Mouse (Mus musculus) v-Abl transformed pro-B cells (cell line): ENCODE results near the gene Slc1a7.

Experiments
- in situ Hi-C, 2 experiments: fragments of 400-800 bp; cut with MboI; formaldehyde crosslinking; loops; one replicate each; pipeline ENCODE4 v1.15.1; 2025; ENCODE audit not compliant: unreplicated experiment in 2 of 2

The Slc1a7 gene

DNA sequence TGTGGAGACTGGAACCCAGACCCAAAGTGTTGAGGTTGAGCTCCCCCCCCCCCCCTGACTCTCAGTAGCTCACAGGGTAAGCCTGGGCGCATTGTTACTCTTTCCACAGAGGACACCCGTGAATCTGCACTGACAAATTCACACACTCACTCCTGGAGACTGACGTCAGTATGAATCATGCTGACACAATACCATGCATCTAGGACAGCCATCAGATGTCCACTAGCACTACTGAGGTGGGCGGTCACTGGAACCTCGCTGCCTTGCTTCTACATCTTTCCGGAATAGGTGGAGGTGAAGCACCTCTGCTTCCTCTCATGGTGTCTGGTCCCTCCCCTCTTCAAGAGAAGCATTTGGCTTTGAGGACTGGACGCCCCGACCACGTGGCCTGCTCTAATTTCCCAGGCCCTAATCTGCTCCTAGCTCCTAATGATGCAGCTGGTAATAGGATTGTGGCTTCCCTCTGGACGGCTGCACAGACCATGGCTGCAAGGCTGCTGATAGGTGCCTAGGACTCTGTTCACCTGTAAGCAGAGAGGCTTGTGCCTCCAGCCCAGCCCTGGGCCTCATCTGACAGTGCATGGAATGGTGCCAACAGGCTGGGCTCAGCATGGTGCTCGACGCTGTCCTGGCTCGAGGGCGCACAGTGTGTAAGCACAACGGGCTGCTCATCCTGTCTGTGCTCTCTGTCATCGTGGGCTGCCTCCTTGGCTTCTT is at the start of gene Slc1a7:
Gene Slc1a7, plus strand, starts transcription at position 367 of the 717 bp plus-strand sequence.
- in situ Hi-C loops, result no loop called here

DNA sequence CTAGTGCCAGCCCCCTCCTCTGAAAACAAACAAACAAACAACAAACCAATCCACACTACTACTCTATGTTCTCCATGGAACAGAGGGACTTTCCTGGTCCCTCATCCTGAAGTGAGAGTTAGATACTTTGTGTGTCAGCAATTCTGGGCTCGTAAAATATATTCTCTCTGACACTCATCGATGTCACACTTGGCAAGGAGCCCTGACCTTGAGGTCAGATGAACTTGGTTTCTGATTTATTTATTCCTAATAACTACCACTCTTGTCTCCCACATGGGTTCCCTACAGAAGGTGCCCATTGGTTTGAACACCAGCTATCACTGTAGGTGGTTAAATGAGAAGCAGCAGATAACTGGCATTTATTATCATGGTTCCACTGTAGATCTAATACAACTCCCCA is 47.8 kb upstream of the Slc1a7 start:
- in situ Hi-C loops, result loop anchor here (10.0 kb wide), 3 partner anchors 194 to 704 kb away; no protein-coding TSS in a partner anchor

DNA sequence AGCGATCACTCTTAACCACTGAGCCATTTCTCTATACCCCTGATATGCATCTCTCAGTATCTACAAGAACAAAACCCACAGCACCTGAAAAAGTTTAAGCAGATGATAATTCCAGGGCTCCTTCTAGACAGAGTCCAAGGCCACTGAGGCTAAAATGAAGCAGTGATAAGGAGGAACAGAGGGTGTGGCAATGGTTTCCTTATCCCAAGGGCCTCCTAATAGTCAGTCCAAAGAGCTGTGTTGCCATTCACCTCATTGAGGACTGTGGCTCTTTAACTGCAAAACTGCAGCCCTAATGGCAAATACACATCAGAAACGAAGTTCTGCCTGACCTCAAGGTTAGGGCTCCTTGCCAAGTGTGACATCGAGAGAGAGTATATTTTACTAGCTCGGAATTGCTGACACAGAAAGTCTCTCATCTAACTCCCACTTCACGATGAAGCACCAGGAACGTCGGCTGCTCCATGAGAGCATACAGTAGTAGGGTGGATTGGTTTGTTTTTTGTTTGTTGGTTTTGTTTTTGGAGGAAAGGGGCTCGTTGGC is 46.9 kb upstream of the Slc1a7 start:
- in situ Hi-C loops, result loop anchor here (10.0 kb wide), 3 partner anchors 194 to 704 kb away; no protein-coding TSS in a partner anchor

DNA sequence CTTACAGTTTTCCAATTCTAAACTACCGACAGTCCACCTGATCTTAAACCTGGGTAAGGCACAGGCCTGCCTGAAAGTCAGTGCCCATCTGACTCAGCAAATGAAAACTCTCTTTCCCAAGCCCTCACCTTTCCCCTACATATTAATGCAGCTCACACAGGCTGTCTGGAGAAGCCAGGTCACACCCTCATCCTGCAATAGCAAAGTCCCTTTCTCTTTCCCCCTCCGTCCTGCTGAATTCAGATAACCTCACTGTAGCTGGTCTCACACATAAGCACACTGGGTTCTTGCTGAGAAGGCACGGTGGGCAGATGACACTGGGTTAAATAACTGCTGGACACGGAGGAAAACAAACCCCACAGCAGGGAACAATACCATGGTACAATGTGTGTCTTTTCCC is 46.2 kb upstream of the Slc1a7 start:
- in situ Hi-C loops, result loop anchor here (10.0 kb wide), 3 partner anchors 193 to 703 kb away; no protein-coding TSS in a partner anchor

DNA sequence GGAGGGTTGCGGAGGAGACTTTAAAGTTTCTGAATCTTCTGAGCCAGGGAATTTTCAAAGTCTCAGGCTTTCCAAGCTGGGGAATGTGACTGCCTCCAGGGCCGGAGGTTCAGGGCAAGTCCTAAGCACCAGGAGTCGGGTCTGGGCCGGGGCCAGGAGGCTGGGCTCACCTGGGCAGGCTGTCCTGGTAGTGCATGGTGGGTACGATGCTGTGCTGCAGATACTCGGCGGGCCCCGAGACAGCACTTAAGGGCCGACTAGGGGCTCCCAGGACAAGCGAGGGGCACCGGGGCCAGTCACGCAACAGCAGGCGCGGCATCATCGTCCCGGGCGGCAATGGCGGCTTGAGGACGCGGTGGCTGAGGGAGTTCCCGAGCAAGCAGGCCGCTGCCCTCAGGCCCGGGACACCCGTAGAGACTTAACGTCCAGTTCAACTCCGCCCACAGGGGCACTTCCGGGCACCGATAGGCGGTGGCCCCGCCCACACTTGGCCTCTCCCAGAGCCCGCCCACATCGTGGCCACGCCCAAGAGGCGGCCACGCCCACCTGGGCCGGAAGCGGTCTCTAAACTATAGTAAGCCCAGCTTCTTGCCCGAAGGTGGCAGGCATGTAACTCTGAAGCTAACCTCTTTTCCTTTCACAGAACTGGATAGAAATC is 44.9 kb upstream of the Slc1a7 start, which contains the start of gene Cpt2:
Gene Cpt2, minus strand, starts transcription at position 466 of the 658 bp plus-strand sequence.
- in situ Hi-C loops, result loop anchor here (10.0 kb wide), 3 partner anchors 192 to 702 kb away; no protein-coding TSS in a partner anchor

DNA sequence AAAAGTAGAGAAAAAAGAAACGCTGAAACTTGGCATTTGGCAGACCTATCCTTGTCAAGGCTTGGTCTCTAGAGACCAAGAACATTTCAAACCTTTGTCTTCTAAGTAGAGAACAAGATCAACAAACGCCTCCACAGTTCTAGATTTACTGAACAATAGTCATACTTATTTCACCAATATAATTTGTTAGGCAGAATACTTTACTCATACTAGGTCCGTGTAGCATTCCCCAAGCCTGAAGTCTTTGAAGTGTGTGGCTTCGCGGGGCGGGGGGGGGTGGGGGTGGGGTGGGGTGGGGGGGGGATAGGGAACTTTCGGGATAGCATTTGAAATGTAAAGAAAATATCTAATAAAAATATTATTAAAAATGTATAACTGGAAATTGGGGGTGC is 44.3 kb upstream of the Slc1a7 start:
- in situ Hi-C loops, result loop anchor here (10.0 kb wide), 3 partner anchors 191 to 701 kb away; no protein-coding TSS in a partner anchor

DNA sequence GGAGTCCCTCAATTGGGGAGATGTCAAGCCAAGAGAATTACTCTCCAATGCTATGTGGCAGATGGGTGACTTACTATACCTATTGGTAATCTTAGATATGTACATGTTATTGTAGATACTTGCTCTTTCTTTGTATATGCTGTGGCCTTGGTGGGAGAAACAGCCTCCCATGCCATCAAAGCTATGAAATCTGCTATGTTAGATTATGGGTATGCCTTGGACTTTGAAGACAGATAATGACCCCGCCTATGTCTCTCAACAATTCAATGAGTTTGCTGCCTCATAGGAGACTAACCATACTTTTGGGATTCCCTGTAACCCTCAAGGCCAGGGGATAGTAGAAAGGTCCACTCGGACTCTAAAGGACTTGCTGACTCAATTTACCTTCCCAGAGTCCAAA is 39.9 kb upstream of the Slc1a7 start:
- in situ Hi-C loops, result loop anchor here (5.0 to 25.0 kb wide), 5 partner anchors 184 to 697 kb away; no protein-coding TSS in a partner anchor

DNA sequence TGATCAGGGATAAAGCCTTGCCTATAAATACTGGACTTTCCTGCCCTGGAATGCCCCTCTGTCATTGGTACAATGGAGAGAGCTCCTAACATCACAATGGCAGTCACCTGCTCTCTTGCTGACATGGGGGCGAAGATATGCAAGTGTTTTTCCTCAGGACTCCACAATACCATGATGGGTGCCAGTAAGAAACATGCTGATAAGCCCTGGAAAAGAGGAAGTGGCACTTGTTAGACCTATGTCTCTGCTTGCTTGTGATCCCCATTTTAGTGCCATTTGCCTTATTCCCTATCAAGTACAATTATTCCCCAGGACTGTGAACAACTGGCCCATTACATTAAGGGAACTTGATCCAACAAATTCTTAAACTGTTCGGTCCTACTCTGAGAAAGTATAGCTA is 39.4 kb upstream of the Slc1a7 start:
- in situ Hi-C loops, result loop anchor here (5.0 to 25.0 kb wide), 5 partner anchors 184 to 696 kb away; no protein-coding TSS in a partner anchor

DNA sequence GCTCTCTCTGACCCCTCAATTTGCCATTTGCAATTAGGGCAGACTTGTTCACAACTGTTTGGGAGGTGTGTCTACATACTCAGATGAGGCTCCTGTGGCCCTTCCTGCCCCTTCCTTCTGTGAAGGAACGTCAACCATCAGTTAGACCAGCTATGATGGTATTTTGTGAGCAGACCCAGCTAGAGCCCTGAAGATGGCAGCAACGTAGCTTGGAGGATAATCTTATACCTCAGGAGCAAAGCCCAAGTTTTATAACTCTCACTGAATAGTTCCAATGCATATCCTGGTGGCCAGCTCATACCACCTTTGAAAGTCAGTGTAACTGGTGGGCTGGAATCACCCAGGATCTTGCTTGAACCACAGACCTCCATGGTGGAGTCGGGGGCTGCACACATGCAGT is 36.7 kb upstream of the Slc1a7 start:
- in situ Hi-C loops, result loop anchor here (5.0 to 25.0 kb wide), 2 partner anchors 181 to 391 kb away; no protein-coding TSS in a partner anchor

DNA sequence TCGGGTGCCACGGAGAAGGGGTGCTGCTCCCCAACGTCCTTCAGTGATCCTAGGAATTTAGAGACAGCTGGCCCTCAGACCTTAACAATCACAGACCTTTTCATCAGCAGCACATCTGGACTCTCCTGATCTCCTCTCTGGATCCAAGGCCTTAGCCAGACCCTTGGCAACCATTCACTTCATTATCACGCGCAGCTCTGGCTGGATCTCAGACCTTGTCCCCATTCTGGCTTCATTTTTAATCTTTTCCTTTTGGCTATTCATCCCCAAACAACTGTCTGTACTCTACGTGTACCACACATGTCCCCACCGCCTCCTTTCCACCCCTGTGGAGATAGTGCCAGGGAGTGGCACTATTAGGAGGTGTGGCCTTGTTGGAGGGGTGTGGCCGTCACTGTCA is 34.9 kb upstream of the Slc1a7 start:
- in situ Hi-C loops, result loop anchor here (5.0 to 25.0 kb wide), 2 partner anchors 179 to 389 kb away; no protein-coding TSS in a partner anchor

DNA sequence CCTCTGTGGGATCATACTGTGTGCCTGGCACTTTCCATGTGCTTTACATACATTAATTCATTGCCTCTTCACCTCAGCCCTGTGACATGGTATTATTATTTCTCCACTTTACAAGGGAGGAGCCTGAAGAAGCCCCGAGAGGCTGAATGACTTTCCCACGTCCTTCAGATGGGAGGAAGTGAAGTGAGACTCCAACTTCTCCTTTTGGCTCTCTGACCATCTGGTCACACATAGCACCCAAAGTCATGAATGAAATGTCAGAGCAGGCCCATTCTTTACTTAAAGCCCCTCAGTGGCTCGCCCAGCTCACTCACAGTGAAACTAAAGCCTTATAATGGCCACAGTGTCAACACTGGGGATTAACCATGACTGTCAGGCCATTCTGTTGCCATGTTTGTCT is 32.9 kb upstream of the Slc1a7 start:
- in situ Hi-C loops, result loop anchor here in 1 of 2 experiments (25.0 kb wide), 1 partner anchor 177 kb away; no protein-coding TSS in a partner anchor

DNA sequence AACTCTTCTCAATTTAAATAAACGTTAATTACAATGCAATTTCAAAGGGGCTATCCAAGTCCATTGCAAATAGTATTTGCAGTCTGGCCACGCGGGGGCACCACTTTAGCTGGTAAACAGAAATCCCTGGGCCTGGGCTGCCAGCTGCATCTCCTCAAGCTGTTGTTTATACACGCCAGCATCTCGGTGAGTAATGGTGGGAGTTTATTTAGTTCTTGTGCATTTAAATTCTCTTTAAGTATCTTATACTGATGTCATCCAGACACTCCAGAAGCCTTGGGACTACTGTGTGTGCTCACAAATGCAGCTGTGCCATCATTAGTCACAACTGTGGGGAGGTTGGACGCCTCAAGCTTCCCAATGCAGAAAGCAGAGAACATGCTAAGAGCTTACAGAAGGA is 30.8 kb upstream of the Slc1a7 start:
- in situ Hi-C loops, result loop anchor here in 1 of 2 experiments (25.0 kb wide), 1 partner anchor 175 kb away; no protein-coding TSS in a partner anchor

DNA sequence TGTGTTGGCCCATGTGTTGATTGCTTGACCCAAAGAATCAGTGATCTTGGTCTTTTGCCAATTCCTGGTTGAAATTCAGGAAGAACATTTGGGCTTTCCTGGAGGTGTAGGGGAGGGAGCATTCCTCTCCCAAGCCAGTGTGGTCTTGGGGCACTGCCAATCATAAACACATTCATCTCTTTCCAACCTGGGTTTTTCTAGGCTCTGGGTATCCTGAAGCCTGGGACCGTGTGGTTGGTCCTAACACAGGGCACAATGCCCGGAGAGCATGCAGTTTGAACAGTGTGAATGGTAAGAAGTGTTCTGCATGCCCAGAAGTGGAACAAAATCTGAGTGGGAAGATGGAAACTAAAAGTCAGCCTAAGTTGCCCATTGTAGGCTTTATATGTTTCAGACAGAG is 30.0 kb upstream of the Slc1a7 start:
- in situ Hi-C loops, result loop anchor here in 1 of 2 experiments (25.0 kb wide), 1 partner anchor 174 kb away; no protein-coding TSS in a partner anchor

DNA sequence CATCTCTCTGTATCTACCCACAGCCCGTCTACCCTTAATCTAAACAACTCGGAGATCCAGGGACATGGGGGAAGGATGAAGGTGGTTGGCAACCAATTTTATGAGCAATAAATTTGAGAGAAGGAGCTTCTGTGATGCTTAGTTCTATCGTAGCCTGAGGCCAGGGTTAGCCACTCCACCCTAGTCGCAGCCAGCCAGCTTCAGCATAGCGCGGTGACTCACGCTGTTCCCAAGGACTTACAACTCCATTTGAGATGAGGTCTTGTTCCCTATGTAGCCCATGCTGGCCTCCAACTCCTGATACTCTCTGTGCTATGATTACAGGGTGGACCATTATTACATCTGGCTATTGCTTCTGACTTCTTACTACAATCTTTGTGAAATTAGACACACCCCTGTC is 25.4 kb upstream of the Slc1a7 start:
- in situ Hi-C loops, result loop anchor here in 1 of 2 experiments (25.0 kb wide), 1 partner anchor 170 kb away; no protein-coding TSS in a partner anchor

DNA sequence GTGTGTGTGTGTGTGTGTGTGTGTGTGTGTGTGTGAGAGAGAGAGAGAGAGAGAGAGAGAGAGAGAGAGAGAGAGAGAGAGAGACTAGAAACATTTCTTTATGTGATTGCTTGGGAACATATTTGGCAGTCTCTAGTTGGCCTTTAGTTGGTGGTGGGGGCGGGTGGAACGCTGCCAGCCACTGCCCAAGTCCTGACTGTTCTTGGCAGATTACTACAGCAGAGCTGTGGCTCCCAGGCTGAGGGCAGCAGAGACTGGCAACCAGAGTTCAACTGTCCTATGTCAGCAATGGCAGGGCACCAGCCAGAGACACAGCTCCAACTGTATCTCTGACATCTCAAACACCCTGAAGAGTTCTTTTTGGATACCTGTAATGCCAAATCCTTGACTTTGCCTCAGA is 24.0 kb upstream of the Slc1a7 start:
- in situ Hi-C loops, result loop anchor here in 1 of 2 experiments (25.0 kb wide), 1 partner anchor 168 kb away; no protein-coding TSS in a partner anchor

DNA sequence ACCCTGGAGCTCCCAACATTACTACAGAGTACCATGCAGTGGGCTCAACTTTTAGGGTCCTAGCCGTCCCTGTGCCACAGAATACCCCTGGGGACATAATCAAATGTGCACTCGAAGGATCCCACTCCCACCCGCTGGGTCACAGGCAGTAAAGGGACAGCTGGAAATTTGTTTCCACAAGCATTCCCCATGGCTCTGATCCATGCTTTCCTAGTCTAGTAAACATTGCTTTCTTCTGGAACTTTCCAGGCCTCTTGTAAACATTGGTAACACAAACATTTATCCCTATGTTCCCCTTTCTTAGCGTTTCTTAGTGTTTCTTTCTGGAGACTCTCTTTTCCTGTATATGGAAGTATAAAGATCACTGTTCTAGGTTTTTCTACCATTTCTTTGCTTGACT is 18.2 kb upstream of the Slc1a7 start:
- in situ Hi-C loops, result loop anchor here in 1 of 2 experiments (25.0 kb wide), 1 partner anchor 162 kb away; no protein-coding TSS in a partner anchor

DNA sequence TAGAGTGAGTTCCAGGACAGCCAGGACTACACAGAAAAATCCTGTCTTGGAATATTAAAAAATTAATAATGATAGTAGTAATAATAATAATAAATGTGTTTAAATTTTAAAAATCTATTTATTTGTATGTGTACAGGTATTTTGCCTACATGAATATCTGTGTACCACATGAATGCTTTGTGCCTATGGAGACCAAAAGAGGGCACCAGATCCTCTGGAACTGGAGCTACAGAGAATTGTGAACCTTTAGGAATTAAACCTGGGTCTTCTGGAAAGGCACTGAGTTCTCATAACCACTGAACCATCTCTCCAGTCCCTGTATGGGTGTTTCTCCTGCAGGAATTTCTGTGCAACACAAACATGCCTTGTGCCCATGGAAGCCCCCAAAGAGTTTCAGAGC is 15.3 kb upstream of the Slc1a7 start:
- in situ Hi-C loops, result no loop called here

DNA sequence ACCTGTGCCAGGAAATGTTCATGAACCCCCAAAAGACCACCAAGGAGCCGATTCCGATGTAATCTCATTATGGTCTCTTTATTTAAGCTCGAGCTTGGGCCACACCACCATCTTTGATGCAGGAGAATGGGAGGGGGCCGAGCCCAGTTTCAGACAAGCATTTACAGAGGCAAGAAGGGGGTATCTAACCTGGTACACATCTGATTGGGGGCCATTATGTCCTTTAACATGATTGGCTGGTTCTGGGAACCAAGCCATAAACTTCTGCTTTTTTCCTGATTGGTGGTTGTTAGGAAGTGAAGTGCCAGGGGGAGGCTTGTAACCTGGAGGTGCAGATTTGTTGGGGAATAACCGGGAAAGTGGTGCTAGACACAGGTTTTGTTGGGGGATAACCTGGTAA is 12.4 kb upstream of the Slc1a7 start:
- in situ Hi-C loops, result no loop called here

DNA sequence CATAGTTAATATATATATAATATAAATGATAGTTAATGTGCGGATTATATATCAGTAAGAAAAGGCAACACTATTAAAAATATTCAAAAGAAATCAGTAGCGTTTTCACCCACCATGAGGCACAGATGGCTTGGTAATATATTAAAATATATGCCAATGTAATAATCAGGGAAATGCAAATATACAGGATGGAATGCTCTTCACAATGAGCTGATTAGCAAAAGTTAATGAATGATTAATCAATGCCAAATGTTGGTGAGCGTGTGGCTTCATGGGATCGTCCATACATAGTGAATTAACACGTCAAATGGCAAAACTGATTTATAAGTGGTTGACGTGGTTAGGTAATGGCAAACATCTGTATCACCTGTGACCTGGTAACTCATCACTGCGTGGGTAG is 9.6 kb upstream of the Slc1a7 start:
- in situ Hi-C loops, result no loop called here

DNA sequence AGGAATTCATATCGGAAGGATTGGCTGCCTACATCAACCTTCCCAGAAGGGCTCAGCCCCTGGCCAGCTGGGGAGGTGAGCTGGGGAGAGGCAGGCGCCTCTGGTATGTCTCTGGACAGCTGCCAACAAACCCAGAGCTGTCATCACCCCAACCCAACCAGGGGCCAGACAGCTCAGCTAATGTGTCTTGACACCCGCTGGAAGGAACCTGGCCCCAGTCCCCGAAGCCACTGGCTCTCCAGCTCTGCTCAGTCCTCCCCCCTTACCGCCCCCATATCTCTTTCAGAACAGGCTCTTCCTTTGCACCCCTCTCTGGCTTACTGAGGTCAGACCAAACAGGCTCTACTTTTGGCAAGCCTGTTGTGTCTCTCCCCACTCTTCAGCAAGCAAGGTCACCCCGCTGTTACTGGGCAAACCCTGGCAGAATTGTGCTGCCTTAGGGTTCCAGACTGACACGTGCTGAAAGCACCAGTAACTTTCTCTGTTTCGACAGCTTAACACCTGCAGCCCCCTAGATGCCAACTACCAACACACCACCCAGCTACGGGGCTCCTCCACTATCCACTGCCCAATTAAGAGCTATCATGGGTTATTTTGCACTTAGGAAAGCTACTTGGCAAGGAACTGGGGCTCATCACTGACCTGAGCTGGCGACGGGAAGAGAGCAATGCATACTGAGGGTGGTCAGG is 5.9 kb upstream of the Slc1a7 start:
- in situ Hi-C loops, result no loop called here
